Mouse (Mus musculus) liver, embryonic 15.5 days (tissue): ENCODE results near the gene Snx17. TPM values are rescaled to one million over a fixed set of nuclear protein-coding genes. Genes with fewer than 3 reads are reported as not detected.

ENCODE experiments used
- ATAC-seq: fragments of 200-750 bp; cut with Nextera tagmentation; 2 replicates; pipeline ENCODE4 v1.8.0; 2017; ENCODE audit warnings: moderate number of reproducible peaks, mild to moderate bottlenecking, moderate library complexity; ENCODE audit not compliant: insufficient read depth
- H3K27ac ChIP-seq: fragments of 300-500 bp; sonication (generic); replicated peaks from 2 replicates; pipeline ENCODE4 v1.5.1; 2015; ENCODE audit warnings: mild to moderate bottlenecking, inconsistent platforms
- H3K27me3 ChIP-seq: fragments of 300-500 bp; sonication (generic); 2 replicates; pipeline ENCODE4 v1.6.1; 2015; ENCODE audit warnings: mild to moderate bottlenecking, inconsistent platforms
- H3K36me3 ChIP-seq: fragments of 300-500 bp; sonication (generic); replicated peaks from 2 replicates; pipeline ENCODE4 v1.6.1; 2015; ENCODE audit warnings: moderate library complexity, mild to moderate bottlenecking, inconsistent platforms
- H3K4me1 ChIP-seq: fragments of 300-500 bp; sonication (generic); replicated peaks from 2 replicates; pipeline ENCODE4 v1.6.1; 2015; ENCODE audit warnings: inconsistent platforms
- H3K4me2 ChIP-seq: fragments of 300-500 bp; sonication (generic); 2 replicates; pipeline ENCODE4 v1.6.1; 2015; ENCODE audit warnings: moderate library complexity, mild to moderate bottlenecking, inconsistent platforms
- H3K4me3 ChIP-seq: fragments of 300-500 bp; sonication (generic); replicated peaks from 2 replicates; pipeline ENCODE4 v1.5.1; 2015; ENCODE audit warnings: mild to moderate bottlenecking, inconsistent platforms
- H3K9ac ChIP-seq: fragments of 300-500 bp; sonication (generic); 2 replicates; pipeline ENCODE4 v1.6.1; 2015; ENCODE audit warnings: moderate library complexity, mild to moderate bottlenecking, inconsistent platforms
- H3K9me3 ChIP-seq: fragments of 300-500 bp; sonication (generic); replicated peaks from 2 replicates; pipeline ENCODE4 v1.6.1; 2016; ENCODE audit warnings: inconsistent platforms
- WGBS: fragments of 180-500 bp; shearing (Covaris S2); methylation state at CpG from one replicate; pipeline ENCODE4 v1.1.7; 2015; ENCODE audit warnings: mixed read lengths; ENCODE audit not compliant: insufficient replicate concordance; 5-methylcytosine and 5-hydroxymethylcytosine counted together
- polyA plus RNA-seq: library from polyadenylated mRNA; unstranded; fragments of >200 nt; fragmentation: Nextera tagmentation; extraction: Ambion mirVana; gene quantifications from 2 replicates; pipeline ENCODE4 v1.2.1, GENCODE M21; 2015

Gene Snx17
- polyA plus RNA-seq, 1 experiment from 2014 or later = 40.2 TPM

DNA sequence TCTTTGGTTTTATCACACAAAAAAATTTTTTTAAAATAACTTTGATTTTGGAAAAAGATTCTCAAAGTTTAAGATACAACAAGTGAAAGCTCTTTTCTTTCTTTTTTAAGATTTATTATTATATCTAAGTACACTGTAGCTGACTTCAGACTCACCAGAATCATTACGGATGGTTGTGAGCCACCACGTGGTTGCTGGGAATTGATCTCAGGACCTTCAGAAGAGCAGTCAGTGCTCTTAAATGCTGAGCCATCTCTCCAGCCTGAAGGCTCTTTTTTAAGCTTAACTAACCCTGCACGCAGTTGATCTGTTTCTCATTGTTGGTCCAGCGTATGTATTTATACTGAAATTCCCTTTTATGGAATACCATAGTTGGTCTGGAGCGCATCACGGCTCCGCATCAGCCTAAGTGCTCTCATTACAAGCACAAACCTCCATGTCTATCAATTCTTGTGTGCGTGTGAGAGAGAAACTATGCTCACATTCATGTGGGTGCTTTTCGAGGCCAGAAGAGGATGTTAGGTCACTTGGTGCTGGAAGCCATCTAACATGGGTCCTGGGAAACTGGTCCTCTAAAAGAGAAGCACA is 11.8 kb upstream of the Snx17 start:
- no peak overlapping the region for H3K9ac ChIP-seq
- WGBS = 85% methylated on average over 9 of the region's 9 CpGs
- H3K27ac ChIP-seq = no peak overlapping the region
- peaks cover 14% of the 10 kb centered on the region for H3K36me3 ChIP-seq
- ATAC-seq = no peak
- no peaks in the 10 kb centered on the region for H3K9me3 ChIP-seq
- H3K27me3 ChIP-seq = no peaks in the 10 kb centered on the region
- H3K4me1 ChIP-seq = peaks cover 59% of the 10 kb centered on the region
- H3K4me2 ChIP-seq = peak overlapping the region; percentile 92
- H3K4me3 ChIP-seq = no peak overlapping the region

GRCm38 (mm10) chr5:31183678-31184077 is 9.3 kb upstream of the Snx17 start:
- WGBS = 17% methylated on average over 4 of the region's 4 CpGs
- Histone ChIP-seq H3K4me2 (peak overlapping the region; percentile 33), H3K9ac (no peak overlapping the region), H3K27me3 (no peaks in the 10 kb centered on the region), H3K9me3 (no peaks in the 10 kb centered on the region), H3K4me1 (peaks cover 45% of the 10 kb centered on the region), H3K36me3 (peaks cover 25% of the 10 kb centered on the region), H3K4me3 (no peak overlapping the region), H3K27ac (peak overlapping the region; percentile 78)
- ATAC-seq = peak; percentile 40

GRCm38 (mm10) chr5:31188223-31188840 is 4.7 kb upstream of the Snx17 start:
- Histone ChIP-seq H3K27me3 (no peaks in the 10 kb centered on the region), H3K36me3 (peaks cover 48% of the 10 kb centered on the region), H3K27ac (no peak overlapping the region), H3K4me1 (peaks cover 31% of the 10 kb centered on the region), H3K9me3 (no peaks in the 10 kb centered on the region), H3K4me2 (no peak overlapping the region), H3K4me3 (no peak overlapping the region), H3K9ac (no peak overlapping the region)
- WGBS = 63% methylated on average over 4 of the region's 4 CpGs
- no peak for ATAC-seq

DNA sequence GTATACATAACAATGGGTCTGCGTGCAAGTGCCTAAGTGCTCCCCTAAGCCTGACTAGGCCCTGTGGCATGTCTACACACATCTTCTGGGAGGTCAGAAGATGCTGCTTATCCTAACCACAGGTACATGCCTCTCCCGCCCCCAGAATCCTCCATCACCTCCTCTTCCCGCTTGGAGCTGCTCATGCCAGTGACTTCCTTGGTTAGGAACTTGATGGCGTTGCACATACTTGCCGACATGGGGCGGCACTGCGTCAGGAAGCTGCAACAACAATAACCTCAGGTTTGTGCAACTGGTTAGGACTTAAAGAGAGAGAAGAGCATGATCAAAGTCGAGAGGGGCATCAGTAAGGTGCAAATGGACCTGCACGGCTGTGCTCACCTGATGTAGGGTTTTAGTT is 2.8 kb upstream of the Snx17 start:
- Histone ChIP-seq H3K4me3 (no peak overlapping the region), H3K27ac (no peak overlapping the region), H3K36me3 (peaks cover 58% of the 10 kb centered on the region), H3K9ac (no peak overlapping the region), H3K27me3 (no peaks in the 10 kb centered on the region), H3K4me2 (no peak overlapping the region), H3K4me1 (peaks cover 27% of the 10 kb centered on the region), H3K9me3 (no peaks in the 10 kb centered on the region)
- no peak for ATAC-seq
- 83% methylated on average over 9 of the region's 9 CpGs for WGBS

DNA sequence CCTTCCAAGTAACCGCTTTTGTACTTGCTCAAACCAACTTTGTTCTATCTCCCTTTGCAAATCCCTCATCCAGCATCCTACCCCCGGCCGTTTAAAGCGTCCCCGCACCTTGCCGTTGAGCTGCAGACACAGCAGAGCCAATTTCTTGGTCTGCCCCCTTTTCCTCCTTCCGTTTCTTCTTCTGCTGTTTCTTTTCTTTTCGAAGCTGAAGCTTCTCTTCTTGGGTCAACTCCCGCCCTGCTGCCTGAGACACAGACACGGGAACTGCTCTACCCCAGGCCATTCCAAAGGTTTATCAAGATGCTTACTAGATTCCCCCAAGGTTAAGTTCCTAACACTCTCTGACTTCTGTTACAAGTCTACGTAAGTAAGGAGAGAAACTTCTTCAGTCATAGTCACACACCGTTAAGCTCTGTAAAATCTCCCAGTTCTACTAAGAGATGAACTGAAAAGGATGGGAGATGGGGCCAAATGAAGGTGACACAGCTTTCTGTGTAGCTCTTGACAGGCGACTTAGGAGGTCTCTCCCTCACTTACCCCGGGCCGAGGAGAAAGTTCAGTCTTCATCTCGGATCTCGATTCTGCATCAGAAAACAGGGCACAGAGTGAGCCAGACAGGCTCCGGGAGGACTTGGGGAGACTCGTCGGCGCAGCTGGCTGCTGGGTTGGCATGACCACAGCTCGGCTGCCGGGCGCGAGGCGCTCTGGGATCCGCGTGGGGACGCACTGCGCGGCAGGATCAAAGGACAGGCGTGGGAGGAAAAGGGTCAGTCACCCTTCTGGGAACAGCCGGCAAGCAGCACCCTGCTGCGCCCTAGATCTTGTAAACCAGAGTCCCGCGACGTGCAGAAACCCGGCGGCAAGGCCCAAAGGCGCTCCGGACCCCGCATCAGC is 735 bp upstream of the Snx17 start:
- Histone ChIP-seq H3K4me2 (peak overlapping the region; percentile 79), H3K36me3 (peaks cover 70% of the 10 kb centered on the region), H3K4me1 (peaks cover 24% of the 10 kb centered on the region), H3K27me3 (no peaks in the 10 kb centered on the region), H3K9ac (peak overlapping the region; percentile 82), H3K27ac (peak overlapping the region; percentile 91), H3K4me3 (peak overlapping the region; percentile 84), H3K9me3 (no peaks in the 10 kb centered on the region)
- WGBS = 10% methylated on average over 42 of the region's 42 CpGs
- ATAC-seq = peak; percentile 47

GRCm38 (mm10) chr5:31193631-31194281 is 729 bp downstream of the Snx17 start:
- Histone ChIP-seq H3K4me2 (peak overlapping the region; percentile 79), H3K4me3 (peak overlapping the region; percentile 84), H3K36me3 (peaks cover 70% of the 10 kb centered on the region), H3K27ac (peak overlapping the region; percentile 91), H3K4me1 (peaks cover 30% of the 10 kb centered on the region), H3K27me3 (no peaks in the 10 kb centered on the region), H3K9ac (peak overlapping the region; percentile 85), H3K9me3 (no peaks in the 10 kb centered on the region)
- 5% methylated on average over 25 of the region's 25 CpGs for WGBS
- no peak for ATAC-seq

DNA sequence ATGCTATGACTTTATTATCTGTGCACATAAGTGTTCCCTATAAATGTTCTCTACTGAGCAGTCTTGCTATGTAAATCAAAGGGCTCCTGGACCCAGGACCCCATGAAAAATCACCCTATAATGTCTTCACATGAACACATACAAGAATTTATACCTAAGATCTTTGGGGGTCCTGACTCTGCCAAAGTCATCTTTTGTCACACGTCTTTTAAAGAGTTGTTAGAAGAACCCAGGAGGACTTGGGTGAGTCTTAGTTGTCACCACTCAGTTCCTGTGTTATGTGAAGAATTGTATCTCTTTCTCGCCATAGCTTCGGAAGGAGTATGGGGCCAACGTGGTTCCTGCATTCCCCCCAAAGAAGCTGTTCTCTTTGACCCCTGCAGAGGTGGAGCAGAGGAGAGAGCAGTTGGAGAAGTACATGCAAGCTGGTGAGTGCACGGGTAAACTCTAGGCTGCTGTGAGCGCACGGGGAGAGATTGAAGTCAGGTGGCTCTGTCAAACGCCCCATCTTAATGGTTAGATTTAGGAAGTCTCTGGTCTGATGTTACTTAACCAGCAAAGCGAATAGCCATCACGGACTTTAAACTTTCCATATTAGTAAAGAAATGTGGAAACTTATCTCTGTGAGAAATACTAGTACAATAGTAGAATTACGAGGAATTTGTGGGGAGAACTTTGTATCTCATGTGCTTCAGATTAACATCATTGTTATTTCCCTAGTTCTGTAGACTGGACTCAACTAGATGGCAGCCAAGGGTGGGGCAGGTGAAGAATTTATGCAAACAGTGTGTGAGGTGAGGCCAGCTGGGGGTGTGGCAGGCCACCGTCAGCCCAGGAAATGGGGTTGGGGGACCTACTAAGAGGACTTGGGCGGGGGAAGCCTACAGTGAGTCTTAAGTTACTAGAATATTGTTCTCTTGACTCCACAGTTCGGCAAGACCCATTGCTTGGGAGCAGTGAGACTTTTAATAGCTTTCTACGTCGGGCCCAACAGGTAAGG is 1.8 kb downstream of the Snx17 start:
- Histone ChIP-seq H3K27me3 (no peaks in the 10 kb centered on the region), H3K9me3 (no peaks in the 10 kb centered on the region), H3K36me3 (peaks cover 71% of the 10 kb centered on the region), H3K4me2 (peak overlapping the region; percentile 79), H3K4me3 (peak overlapping the region; percentile 84), H3K27ac (0 out of 2 replicates have a peak overlapping the region, but pooled peaks have one; percentile 91), H3K4me1 (peaks cover 30% of the 10 kb centered on the region), H3K9ac (peak overlapping the region; percentile 85)
- ATAC-seq = no peak
- whole genome bisulfite sequencing = 83% methylated on average over 16 of the region's 16 CpGs

DNA sequence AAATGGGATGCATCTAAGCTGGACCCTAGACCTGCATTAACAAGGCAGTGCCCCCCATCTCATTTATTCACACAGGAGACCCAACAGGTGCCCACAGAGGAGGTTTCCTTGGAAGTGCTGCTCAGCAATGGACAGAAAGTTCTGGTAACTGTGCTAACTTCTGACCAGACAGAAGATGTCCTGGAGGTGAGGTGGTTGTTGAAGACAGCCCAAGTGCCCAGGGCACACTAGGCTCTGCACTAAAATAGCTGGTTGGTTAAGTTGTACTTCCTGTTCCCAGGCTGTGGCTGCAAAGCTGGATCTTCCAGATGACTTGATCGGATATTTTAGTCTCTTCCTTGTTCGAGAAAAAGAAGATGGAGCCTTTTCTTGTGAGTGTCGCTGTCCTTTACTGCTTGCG is 2.6 kb downstream of the Snx17 start:
- Histone ChIP-seq H3K4me1 (peaks cover 35% of the 10 kb centered on the region), H3K4me2 (no peak overlapping the region), H3K27ac (no peak overlapping the region), H3K9ac (no peak overlapping the region), H3K4me3 (no peak overlapping the region), H3K36me3 (peaks cover 71% of the 10 kb centered on the region), H3K9me3 (no peaks in the 10 kb centered on the region), H3K27me3 (no peaks in the 10 kb centered on the region)
- WGBS = 79% methylated on average over 4 of the region's 4 CpGs
- ATAC-seq = no peak

DNA sequence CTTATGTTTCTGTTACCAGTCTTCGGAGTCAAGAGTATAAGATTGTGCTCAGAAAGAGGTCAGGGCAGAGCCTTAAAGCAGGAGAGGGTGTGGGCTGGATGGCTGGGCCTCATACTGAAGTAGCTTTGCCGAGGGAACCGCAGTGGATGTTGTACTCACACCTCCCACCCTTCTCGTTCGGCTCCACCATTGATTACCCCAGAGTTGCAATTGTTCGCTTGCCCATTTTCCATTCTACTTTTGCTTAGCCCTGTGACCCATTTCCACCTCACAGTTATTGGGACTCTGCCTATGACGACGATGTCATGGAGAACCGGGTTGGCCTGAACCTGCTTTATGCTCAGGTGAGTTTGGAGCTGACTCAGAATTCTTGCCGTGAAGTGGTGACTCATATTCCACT is 3.2 kb downstream of the Snx17 start:
- H3K9me3 ChIP-seq = no peaks in the 10 kb centered on the region
- no peak overlapping the region for H3K9ac ChIP-seq
- WGBS = 85% methylated on average over 10 of the region's 10 CpGs
- H3K27me3 ChIP-seq = no peaks in the 10 kb centered on the region
- no peak overlapping the region for H3K4me2 ChIP-seq
- no peak overlapping the region for H3K4me3 ChIP-seq
- peaks cover 38% of the 10 kb centered on the region for H3K4me1 ChIP-seq
- ATAC-seq = no peak
- peaks cover 66% of the 10 kb centered on the region for H3K36me3 ChIP-seq
- H3K27ac ChIP-seq = no peak overlapping the region

- Histone ChIP-seq H3K4me2 (no peak overlapping the region), H3K27me3 (no peaks in the 10 kb centered on the region), H3K4me1 (peaks cover 35% of the 10 kb centered on the region), H3K9me3 (no peaks in the 10 kb centered on the region), H3K9ac (no peak overlapping the region), H3K4me3 (no peak overlapping the region), H3K27ac (no peak overlapping the region), H3K36me3 (peaks cover 65% of the 10 kb centered on the region)
- no peak for ATAC-seq
- WGBS = 91% methylated on average over 12 of the region's 12 CpGs
These were observed 4.0 kb downstream of the Snx17 start for GRCm38 (mm10) chr5:31197072-31197471.
